Mouse (Mus musculus): ENCODE results near the gene Cdk4. TPM values are rescaled to one million over a fixed set of nuclear protein-coding genes. Genes with fewer than 3 reads are reported as not detected.
"Not testable (repeated sequence)": the region's sequence is repeated elsewhere in the genome, so short reads cannot be mapped to it uniquely, and the experiment has no call there.

The Cdk4 gene
- total RNA-seq, 1 experiment from 2014 or later, result 23.9 TPM

GRCm38 (mm10) chr10:127054646-127055045 lies 8.7 kb upstream of the Cdk4 start:
- ATAC-seq (replicated peaks; ENCODE audit: insufficient number of reproducible peaks, low FRiP score, low TSS enrichment, poor library complexity, severe bottlenecking), result no peak

GRCm38 (mm10) chr10:127055406-127055805 lies 7.9 kb upstream of the Cdk4 start:
- ATAC-seq (replicated peaks; ENCODE audit: insufficient number of reproducible peaks, low FRiP score, low TSS enrichment, poor library complexity, severe bottlenecking), result no peak

- ATAC-seq (replicated peaks; ENCODE audit: insufficient number of reproducible peaks, low FRiP score, low TSS enrichment, poor library complexity, severe bottlenecking), result no peak
Observed at GRCm38 (mm10) chr10:127056490-127056889, 6.8 kb upstream of the Cdk4 start.

- peak; percentile 64 for ATAC-seq (replicated peaks; ENCODE audit: insufficient number of reproducible peaks, low FRiP score, low TSS enrichment, poor library complexity, severe bottlenecking)
Observed at GRCm38 (mm10) chr10:127058161-127058560, 5.2 kb upstream of the Cdk4 start.

DNA sequence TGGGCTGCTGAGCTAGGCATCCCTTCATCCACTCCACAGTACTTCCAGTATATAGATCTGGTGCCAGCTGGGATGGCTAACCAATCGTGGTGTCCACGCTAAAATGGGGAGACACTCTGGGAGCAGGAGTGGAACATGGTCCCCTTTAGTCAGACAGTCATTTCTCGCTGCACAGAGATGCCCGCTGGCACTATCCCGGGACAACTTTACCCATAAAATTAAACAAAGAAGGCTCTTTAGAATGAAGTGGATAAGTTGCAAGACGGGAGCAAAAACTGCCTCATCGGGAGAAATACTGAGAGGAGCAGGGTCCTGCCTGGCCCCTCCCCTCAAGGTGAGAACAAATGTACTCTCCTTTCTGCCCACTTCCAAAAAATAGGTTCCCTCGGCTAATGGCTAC lies 4.6 kb upstream of the Cdk4 start:
- no peak for ATAC-seq (replicated peaks; ENCODE audit: insufficient number of reproducible peaks, low FRiP score, low TSS enrichment, poor library complexity, severe bottlenecking)

DNA sequence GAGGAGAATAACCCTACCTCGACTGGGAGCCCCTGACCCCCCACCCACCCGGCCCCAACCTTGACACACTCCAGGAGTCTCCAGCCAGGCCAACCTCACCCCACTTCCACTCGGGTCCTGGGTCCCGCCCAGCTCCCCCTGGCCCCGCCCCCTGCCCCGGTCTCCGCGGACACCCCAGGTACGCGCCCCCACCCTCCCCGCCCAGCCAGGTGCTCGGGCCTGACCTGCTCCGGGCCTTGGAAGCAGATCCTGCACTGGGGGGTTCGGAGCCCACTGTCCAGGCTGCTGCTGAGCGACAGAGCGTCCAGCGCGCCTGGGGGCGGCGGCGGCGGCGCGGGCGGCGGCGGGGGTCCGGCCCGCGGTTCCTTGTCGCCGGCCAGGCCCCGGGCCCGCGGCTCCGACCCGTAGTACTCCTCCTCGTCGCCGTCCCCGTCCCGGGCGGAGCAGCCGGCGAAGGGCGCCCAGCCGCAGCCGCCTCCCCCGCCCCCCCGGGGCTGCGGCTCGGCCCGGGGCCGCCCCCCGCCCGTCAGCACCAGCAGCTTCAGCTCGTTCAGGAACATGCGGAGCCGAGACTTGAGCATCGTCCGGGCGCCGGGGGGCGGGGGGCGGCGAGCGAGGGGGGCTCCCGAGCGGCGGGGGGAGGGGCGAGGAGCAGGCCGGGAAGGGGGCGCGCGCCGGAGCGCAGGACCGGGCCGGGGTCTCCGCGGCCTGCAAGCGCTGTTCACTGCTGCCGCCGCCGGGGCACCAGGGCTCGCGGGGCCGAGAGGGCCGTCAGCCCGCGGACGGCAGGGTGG lies 4.0 kb upstream of the Cdk4 start:
- no peak for ATAC-seq (replicated peaks; ENCODE audit: insufficient number of reproducible peaks, low FRiP score, low TSS enrichment, poor library complexity, severe bottlenecking)

DNA sequence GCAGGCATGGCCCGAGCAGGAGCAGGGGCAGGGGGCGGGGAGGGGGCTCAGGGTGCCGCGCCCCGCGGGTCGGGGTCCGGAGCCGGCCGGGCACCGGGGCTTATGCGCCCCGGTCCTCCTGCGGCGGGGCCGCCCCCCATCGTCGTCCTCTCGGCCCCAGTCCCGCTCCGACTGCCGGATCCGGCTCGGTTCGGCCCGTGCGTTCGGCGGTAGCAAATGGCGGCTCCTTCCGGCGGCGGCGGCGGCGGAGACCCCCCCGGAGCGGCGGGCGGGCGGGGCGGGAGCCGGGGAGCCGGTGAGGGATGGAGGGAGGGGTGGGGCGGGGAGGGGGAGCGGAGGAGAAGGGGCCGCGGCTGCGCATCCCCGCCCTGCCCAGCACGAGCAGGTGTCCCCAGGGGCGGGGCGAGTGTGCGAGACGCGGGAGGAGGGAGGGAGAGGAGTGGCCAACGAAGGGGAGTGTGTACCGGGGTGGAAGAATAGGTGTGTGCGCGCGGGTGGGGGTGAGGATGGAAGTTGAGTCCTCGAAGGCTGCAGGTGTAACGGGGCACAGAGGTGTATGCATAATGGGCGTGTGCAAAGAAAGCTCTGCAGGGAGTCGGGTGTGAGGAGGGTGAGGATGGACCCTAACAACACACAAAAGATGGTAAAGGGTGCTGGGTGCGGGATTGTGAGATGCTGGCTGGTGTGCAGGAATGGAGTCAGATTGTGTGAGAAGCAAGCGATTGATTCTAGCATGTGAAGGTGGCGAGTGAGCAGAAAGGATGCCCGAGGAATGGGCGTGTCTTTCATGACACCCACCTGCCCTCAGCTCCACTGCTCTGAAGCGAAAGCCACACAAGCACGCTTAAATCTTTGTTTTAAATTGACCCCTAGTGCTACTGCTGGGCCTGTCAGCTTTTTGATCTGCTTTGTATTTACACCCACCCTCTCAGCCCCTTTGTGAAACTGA lies 3.1 kb upstream of the Cdk4 start, which contains the start of gene March9:
March9 (minus strand) TSS at position 217 of the 949 bp plus-strand sequence.
- no peak for ATAC-seq (replicated peaks; ENCODE audit: insufficient number of reproducible peaks, low FRiP score, low TSS enrichment, poor library complexity, severe bottlenecking)

DNA sequence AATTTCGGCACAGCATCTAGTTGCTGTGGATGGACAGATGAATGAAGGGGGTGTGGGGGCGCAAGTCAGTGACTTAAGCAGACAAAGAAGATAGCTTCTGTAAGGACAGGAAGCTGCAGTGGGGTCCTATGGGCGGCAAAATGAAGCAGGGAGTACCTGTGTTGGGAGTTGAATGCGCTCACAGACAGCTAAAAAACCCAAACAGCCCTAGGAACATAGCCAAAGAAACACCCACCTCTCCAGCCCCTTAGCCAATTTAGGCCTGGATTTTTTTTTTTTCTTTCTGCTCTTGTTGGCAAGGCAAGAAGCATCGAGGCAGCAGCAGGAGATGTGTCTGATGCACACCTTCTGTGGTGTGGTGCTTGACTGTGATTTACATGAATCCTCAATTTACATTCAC lies 2.2 kb upstream of the Cdk4 start:
- no peak for ATAC-seq (replicated peaks; ENCODE audit: insufficient number of reproducible peaks, low FRiP score, low TSS enrichment, poor library complexity, severe bottlenecking)

- ATAC-seq (replicated peaks; ENCODE audit: insufficient number of reproducible peaks, low FRiP score, low TSS enrichment, poor library complexity, severe bottlenecking), result no peak
Observed at GRCm38 (mm10) chr10:127061513-127061912, 1.8 kb upstream of the Cdk4 start.

DNA sequence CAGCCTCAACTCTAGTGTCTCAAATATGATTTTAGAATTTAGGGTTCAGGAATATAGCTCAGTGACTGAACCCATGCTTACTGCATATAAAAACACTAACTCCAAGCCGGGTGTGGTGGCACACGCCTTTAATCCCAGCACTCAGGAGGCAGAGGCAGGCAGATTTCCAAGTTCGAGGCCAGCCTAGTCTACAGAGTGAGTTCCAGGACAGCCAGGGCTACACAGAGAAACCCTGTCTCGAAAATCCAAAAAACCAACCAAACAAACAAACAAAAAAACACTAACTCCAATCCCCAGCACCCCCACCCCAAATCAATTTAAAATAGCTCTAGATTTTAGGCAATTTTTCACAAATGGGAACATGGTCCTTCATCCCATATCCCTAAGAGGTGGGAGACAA lies 1.2 kb upstream of the Cdk4 start:
- not testable (repeated sequence) for ATAC-seq (replicated peaks; ENCODE audit: insufficient number of reproducible peaks, low FRiP score, low TSS enrichment, poor library complexity, severe bottlenecking)

- ATAC-seq (replicated peaks; ENCODE audit: insufficient number of reproducible peaks, low FRiP score, low TSS enrichment, poor library complexity, severe bottlenecking), result no peak
Observed at GRCm38 (mm10) chr10:127062503-127062902, 831 bp upstream of the Cdk4 start.

- ATAC-seq (replicated peaks; ENCODE audit: insufficient number of reproducible peaks, low FRiP score, low TSS enrichment, poor library complexity, severe bottlenecking), result no peak
Observed at GRCm38 (mm10) chr10:127063913-127064870, 858 bp downstream of the Cdk4 start.

- ATAC-seq (replicated peaks; ENCODE audit: insufficient number of reproducible peaks, low FRiP score, low TSS enrichment, poor library complexity, severe bottlenecking), result no peak
Observed at GRCm38 (mm10) chr10:127065981-127066380, 2.6 kb downstream of the Cdk4 start.

DNA sequence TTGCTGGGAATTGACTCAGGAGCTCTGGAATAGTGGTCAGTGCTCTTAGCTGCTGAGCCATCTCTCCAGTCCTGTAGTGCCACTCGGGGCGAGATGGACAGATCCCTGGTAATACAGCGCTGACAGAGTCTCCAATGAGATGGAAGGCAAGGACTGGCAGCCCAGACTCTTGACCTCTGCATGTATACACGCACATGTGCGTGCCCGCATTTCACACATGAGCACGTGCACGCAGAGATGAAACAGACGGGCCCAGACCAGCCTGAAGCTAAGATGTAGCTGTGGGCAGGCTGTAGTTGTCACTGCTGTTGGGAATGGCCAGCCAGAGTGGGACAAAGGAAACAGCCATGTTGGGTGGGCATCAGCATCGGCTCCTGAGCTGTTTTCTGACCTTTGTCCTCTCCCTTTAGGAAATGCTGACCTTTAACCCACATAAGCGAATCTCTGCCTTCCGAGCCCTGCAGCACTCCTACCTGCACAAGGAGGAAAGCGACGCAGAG lies 3.2 kb downstream of the Cdk4 start:
- no peak for ATAC-seq (replicated peaks; ENCODE audit: insufficient number of reproducible peaks, low FRiP score, low TSS enrichment, poor library complexity, severe bottlenecking)

DNA sequence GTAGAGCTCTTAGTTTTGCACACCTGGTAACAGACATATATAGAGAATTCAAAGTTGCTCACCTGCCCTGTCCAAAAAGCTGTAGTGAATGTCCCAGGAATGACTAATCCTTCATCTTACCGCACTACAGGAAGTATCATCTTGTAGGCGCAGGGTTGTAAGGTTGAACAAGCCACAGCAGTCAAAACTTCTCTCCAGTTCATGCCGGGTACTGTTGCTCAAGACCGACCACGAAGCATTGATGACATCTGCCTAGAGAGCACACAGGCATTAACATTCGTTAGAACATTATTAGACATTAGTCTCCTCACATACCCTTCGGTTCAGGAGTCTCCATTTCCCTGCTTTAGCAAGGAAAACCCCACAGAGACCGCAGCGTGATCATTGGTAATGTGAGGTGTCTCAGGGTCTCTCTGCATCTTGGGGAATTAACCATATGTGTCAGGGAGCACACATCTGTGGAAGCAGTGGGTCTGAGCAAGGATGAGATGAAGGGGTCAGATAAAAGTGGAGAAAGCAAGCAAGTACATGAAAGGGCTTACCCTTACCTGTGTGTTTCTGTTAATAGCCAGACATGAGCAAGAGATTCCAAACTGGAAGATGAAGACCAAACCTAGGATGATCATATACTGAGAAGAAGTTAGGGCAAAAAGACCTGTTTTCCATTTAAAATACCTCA lies 5.2 kb downstream of the Cdk4 start:
- ATAC-seq (replicated peaks; ENCODE audit: insufficient number of reproducible peaks, low FRiP score, low TSS enrichment, poor library complexity, severe bottlenecking), result no peak

DNA sequence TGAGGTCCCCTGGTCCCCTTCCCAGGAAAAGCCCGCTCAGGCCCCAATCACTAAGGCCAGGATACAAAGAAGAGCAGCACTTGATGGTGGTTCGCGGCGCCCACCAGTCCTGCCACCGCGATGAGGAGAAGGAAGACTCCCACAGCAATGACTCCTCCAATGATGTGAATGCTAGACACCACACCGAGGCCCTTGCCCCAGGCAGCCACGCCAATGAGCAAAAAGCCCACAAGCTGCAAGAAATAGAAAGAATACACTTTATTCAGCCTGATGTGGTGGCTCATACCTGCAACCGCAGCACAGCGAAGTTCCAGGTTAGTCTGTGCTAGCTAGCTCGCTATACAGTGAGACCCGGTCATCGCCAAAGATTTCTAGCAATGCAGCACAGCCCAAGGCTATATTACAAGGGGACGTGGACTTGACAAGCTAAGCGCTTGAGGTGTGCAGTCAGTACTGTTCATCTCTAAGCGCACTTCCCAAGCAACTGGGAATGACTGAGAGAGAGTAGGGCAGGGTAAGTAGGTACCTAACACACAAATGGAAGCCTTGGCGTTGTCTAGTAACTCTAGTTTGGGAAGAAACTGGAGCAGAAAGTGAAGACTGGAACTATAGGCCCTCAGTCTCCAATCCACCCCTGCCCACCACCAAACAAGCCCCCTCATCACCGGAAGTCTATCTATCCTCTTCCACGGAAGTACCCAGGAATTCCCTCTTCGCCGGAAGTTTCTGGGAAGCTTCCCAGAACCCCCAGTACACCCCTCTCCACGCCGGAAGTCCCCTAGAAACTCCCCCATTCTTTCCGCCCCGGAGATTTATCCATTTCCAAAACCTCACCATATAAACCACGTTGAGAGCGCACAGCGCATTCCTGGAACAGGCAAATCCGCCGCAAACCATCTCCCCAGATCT lies 6.2 kb downstream of the Cdk4 start:
- ATAC-seq (replicated peaks; ENCODE audit: insufficient number of reproducible peaks, low FRiP score, low TSS enrichment, poor library complexity, severe bottlenecking), result no peak

Data from monocyte, adult 5-6 weeks (primary cell).